Mouse (Mus musculus) small intestine, adult 2 months (tissue): Measurements from ENCODE around the gene Cpvl.

ENCODE experiments used
- CTCF ChIP-seq: fragments of 200-500 bp; IDR thresholded peaks from 2 replicates; pipeline ENCODE4 v1.5.1; 2012; ENCODE audit warnings: low read depth, mild to moderate bottlenecking, control low read depth, inconsistent platforms, low read length, moderate library complexity, mixed read lengths; ENCODE audit not compliant: insufficient replicate concordance, insufficient read length; ENCODE audit errors: extremely low read depth
- POLR2A ChIP-seq: fragments of 200-500 bp; IDR thresholded peaks from 2 replicates; pipeline ENCODE4 v1.6.1; 2012; ENCODE audit warnings: low read depth, mild to moderate bottlenecking, control low read depth, inconsistent platforms, low read length, moderate library complexity

- TF ChIP-seq POLR2A (no peak), CTCF (no peak)
Measured at GRCm38 (mm10) chr6:53971729-53972128, 6.7 kb downstream of the Cpvl start.
